Mouse (Mus musculus) ES-Bruce4 (cell line): ENCODE data around the gene Atp8a2. TPM values are rescaled to one million over a fixed set of nuclear protein-coding genes. Genes with fewer than 3 reads are reported as not detected.
A peak's percentile ranks its signal among the peaks of the same experiment; 100 is the strongest.

Experiments used
- H3K27ac ChIP-seq: 2 replicates; pipeline ENCODE4 v1.5.1; 2012; ENCODE audit warnings: low read length, inconsistent platforms; ENCODE audit not compliant: insufficient read depth
- H3K27me3 ChIP-seq: 2 replicates; pipeline ENCODE4 v1.6.1; 2012; ENCODE audit warnings: mild to moderate bottlenecking, low read length, inconsistent platforms; ENCODE audit not compliant: control insufficient read depth, poor library complexity, insufficient read depth, severe bottlenecking
- H3K36me3 ChIP-seq: 2 replicates; pipeline ENCODE4 v1.6.1; 2012; ENCODE audit warnings: inconsistent platforms, mild to moderate bottlenecking, low read length, moderate library complexity; ENCODE audit not compliant: control insufficient read depth, poor library complexity, insufficient read depth, severe bottlenecking
- H3K4me1 ChIP-seq: one replicate; pipeline ENCODE4 v1.8.1; 2011; ENCODE audit warnings: low read length; ENCODE audit not compliant: control insufficient read depth, insufficient read depth
- H3K4me3 ChIP-seq: 2 replicates; pipeline ENCODE4 v1.5.1; 2011; ENCODE audit warnings: low read depth, mild to moderate bottlenecking, low read length
- H3K9ac ChIP-seq: 2 replicates; pipeline ENCODE4 v1.6.1; 2012; ENCODE audit warnings: low read depth, mild to moderate bottlenecking, inconsistent platforms; ENCODE audit not compliant: poor library complexity, severe bottlenecking
- H3K9me3 ChIP-seq: replicated peaks from 2 replicates; pipeline ENCODE4 v1.6.1; 2012; ENCODE audit warnings: mild to moderate bottlenecking, low read length, inconsistent platforms; ENCODE audit not compliant: control insufficient read depth, poor library complexity, insufficient read depth, severe bottlenecking
- CTCF ChIP-seq: IDR thresholded peaks from one replicate; pipeline ENCODE4 v1.8.1; 2011; ENCODE audit warnings: low read depth, low read length
- EP300 ChIP-seq: IDR thresholded peaks from 2 replicates; pipeline ENCODE4 v1.6.1; 2011; ENCODE audit warnings: low read depth, low read length; ENCODE audit not compliant: insufficient read depth
- POLR2A ChIP-seq: IDR thresholded peaks from one replicate; pipeline ENCODE4 v1.8.1; 2011; ENCODE audit warnings: low read length; ENCODE audit not compliant: insufficient read depth
- polyA plus RNA-seq: library from polyadenylated mRNA; stranded (reverse); fragments of >200 nt; gene quantifications from 2 replicates; pipeline ENCODE4 v1.2.4, GENCODE M21; 2011; ENCODE audit warnings: low read depth; ENCODE audit not compliant: missing spikeins, insufficient read depth, insufficient read length

Atp8a2 gene
- polyA plus RNA-seq, 1 experiment = 1.1 TPM

DNA sequence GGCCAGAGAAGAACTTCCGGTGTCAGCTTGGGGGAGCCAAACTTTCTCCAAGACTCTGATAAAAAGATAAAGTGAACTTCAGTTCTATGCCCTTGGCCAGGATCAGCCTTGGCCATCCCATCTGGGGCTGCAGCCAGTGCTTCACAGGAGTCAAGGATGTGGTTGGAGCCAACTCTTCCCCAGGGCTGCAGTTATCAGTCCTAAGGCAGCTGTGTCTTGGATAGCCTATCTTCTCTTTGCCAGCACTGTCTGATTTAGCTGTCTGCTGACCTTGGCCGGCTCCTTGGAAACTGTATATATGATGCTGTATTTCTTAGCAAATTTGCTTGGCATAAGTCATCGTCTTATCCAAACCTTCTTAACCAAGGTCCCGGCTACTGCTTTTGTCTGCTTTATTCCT lies 141.7 kb downstream of the Atp8a2 start:
- no peak overlapping the region for H3K4me3 ChIP-seq
- TF ChIP-seq EP300 (no peak), POLR2A (no peak), CTCF (no peak)
- H3K27ac ChIP-seq = no peak overlapping the region
- no peaks in the 10 kb centered on the region for H3K4me1 ChIP-seq
- H3K9me3 ChIP-seq = no peaks in the 10 kb centered on the region
- no peak overlapping the region for H3K9ac ChIP-seq
- no peaks in the 10 kb centered on the region for H3K36me3 ChIP-seq
- no peaks in the 10 kb centered on the region for H3K27me3 ChIP-seq

DNA sequence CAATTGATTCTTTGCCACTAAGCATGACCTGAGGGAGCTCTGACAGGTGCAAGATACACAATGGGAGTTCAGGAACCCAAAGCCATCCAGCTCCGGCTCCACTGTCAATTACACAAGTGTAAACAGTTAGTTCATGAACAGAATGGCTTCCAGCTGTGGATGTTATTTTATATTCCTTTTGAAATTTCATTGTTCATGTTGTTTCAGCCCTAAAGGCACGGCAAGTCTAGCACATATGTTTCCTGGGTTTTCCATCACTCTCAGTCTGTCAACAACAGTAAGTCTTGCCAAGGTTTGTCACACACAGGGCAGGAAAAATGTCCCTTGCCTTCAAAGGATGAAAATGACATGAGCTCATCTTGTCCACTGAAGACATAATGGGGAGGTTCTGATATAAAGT lies 166.3 kb downstream of the Atp8a2 start:
- H3K27me3 ChIP-seq = no peaks in the 10 kb centered on the region
- H3K9ac ChIP-seq = no peak overlapping the region
- no peak overlapping the region for H3K27ac ChIP-seq
- no peaks in the 10 kb centered on the region for H3K36me3 ChIP-seq
- TF ChIP-seq POLR2A = no peak
- no peak for TF ChIP-seq CTCF
- no peak for TF ChIP-seq EP300
- H3K9me3 ChIP-seq = peaks cover 3% of the 10 kb centered on the region; the same call in 1 of the 2 replicates
- H3K4me3 ChIP-seq = no peak overlapping the region
- H3K4me1 ChIP-seq = no peaks in the 10 kb centered on the region

DNA sequence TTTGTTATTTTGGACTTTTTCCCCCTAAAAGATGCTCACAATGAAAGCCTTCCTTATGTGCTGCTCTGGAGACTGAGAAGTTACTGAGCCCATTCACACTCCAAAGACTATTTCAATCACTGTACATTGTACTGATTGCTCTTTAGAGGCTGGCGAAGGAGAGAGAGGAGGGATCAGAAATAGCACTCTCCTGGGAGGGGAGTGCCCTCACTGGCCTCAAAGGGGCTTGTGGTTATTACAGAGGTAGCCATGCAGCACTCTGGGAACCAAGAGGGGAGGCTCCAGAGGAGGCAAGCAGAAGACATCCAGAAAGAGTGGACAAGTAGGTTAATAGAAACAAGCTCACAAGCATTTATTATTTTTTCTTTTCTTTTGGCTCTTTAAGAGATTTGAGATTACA lies 169.8 kb downstream of the Atp8a2 start:
- H3K36me3 ChIP-seq = no peaks in the 10 kb centered on the region
- no peaks in the 10 kb centered on the region for H3K4me1 ChIP-seq
- H3K9me3 ChIP-seq = no peaks in the 10 kb centered on the region
- no peak overlapping the region for H3K4me3 ChIP-seq
- no peak overlapping the region for H3K27ac ChIP-seq
- H3K9ac ChIP-seq = no peak overlapping the region
- TF ChIP-seq POLR2A (no peak), CTCF (no peak), EP300 (no peak)
- no peaks in the 10 kb centered on the region for H3K27me3 ChIP-seq

DNA sequence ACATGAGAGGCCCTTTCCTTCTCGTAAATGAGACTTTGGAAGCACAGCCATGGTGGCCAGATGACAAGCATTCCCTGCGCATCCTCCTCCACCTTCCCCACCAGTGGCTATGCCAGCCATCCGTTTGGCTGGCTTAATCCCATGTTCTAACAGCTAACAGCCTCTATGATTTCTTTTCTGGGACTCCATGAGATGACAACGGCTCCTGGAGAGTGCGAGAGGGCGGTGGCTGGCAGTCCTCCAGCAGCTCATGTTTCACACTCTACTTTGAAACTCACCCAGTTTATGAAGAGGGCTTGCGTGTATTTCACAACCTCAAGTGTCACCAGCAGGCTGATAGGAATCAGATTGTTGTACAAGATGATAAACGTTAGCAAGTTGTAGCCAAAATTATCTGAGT lies 170.3 kb downstream of the Atp8a2 start:
- Histone ChIP-seq H3K4me1 (no peaks in the 10 kb centered on the region), H3K36me3 (no peaks in the 10 kb centered on the region), H3K27me3 (no peaks in the 10 kb centered on the region), H3K9ac (no peak overlapping the region), H3K9me3 (no peaks in the 10 kb centered on the region), H3K4me3 (no peak overlapping the region), H3K27ac (no peak overlapping the region)
- TF ChIP-seq POLR2A (no peak), CTCF (no peak), EP300 (no peak)

DNA sequence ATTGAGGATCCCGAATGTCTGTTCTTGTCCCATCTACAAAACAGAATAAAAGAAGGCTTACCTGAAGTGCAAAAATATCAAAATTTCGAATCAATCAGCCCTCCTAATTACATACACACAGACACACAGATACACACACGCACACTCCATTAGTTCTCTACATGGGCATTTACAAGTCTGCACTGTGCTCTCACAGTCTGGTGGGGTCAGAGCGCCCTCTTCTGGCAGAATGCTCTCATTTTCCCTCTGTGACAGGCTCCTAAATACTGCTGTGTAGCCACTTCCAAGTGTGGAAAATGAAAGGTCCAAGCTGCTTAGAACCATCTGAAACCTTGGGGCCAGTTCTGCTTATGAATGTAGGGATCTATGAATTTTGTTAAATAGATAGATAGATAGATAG lies 181.1 kb downstream of the Atp8a2 start:
- H3K27me3 ChIP-seq = no peaks in the 10 kb centered on the region
- no peak overlapping the region for H3K4me3 ChIP-seq
- H3K36me3 ChIP-seq = no peaks in the 10 kb centered on the region
- TF ChIP-seq POLR2A = no peak
- peak; percentile 93 for TF ChIP-seq CTCF
- no peak for TF ChIP-seq EP300
- H3K4me1 ChIP-seq = no peaks in the 10 kb centered on the region
- no peaks in the 10 kb centered on the region for H3K9me3 ChIP-seq
- H3K27ac ChIP-seq = no peak overlapping the region
- no peak overlapping the region for H3K9ac ChIP-seq

DNA sequence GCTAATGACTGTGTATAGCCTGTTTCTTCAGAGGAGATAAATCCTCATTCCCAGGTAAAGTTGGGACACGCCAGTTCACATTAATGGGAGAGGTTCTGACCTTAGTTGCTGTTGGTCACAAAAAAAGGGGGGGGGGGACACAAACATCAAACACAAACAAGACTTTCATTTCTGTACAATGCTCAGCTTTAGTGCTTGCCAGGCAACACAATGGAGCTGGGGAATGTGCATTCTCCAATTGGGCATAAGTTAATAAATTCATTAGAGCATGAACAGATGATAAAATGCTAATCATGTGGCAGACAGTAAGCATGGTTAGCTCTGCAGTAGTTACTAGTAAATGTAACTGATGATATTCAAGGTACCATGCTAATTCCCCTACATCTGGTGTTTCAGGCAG lies 195.2 kb downstream of the Atp8a2 start:
- Histone ChIP-seq H3K4me3 (no peak overlapping the region), H3K9ac (no peak overlapping the region), H3K9me3 (no peaks in the 10 kb centered on the region), H3K27ac (no peak overlapping the region), H3K27me3 (no peaks in the 10 kb centered on the region), H3K4me1 (no peaks in the 10 kb centered on the region), H3K36me3 (no peaks in the 10 kb centered on the region)
- TF ChIP-seq POLR2A = no peak
- no peak for TF ChIP-seq EP300
- TF ChIP-seq CTCF = no peak
